Mouse (Mus musculus): ENCODE results near the gene Olfr1388. TPM values are rescaled to one million over a fixed set of nuclear protein-coding genes. Genes with fewer than 3 reads are reported as not detected.
"Not testable (repeated sequence)": the region's sequence is repeated elsewhere in the genome, so short reads cannot be mapped to it uniquely, and the experiment has no call there.

Gene Olfr1388
- 0.06 and 0.10 TPM in 2 replicates for polyA plus RNA-seq (2015; fragmentation: Nextera tagmentation; extraction: Ambion mirVana)

GRCm38 (mm10) chr11:49436411-49436810, at the start of gene Olfr1388:
Gene Olfr1388 (plus strand): TSS chr11:49436624.
- WGBS, result 27% methylated on average over 3 of the region's 3 CpGs
- ATAC-seq (ENCODE audit: borderline replicate concordance, extremely low read depth, low FRiP score, low TSS enrichment), result no peak
- no peak within 1 kb of the TSS for H3K4me2 ChIP-seq

GRCm38 (mm10) chr11:49392707-49393106, 43.7 kb upstream of the Olfr1388 start:
- not testable (repeated sequence) for H3K9ac ChIP-seq; H3K27me3 ChIP-seq; H3K4me3 ChIP-seq; H3K27ac ChIP-seq; H3K36me3 ChIP-seq; H3K4me2 ChIP-seq; ATAC-seq (ENCODE audit: borderline replicate concordance, extremely low read depth, low FRiP score, low TSS enrichment); H3K4me1 ChIP-seq; H3K9me3 ChIP-seq
- WGBS, result 64% methylated on average over 1 of the region's 1 CpGs

More at GRCm38 (mm10) chr11:49436411-49436810, at the start of gene Olfr1388:
- Histone ChIP-seq H3K9me3 (no peaks in the 10 kb centered on the region), H3K27me3 (no peaks in the 10 kb centered on the region), H3K36me3 (no peaks in the 10 kb centered on the region), H3K4me3 (no peak within 1 kb of the TSS), H3K27ac (no peak within 1 kb of the TSS), H3K9ac (no peak within 1 kb of the TSS), H3K4me1 (no peaks in the 10 kb centered on the region)

GRCm38 (mm10) chr11:49406784-49407183, 29.6 kb upstream of the Olfr1388 start:
- WGBS, result 65% methylated on average over 3 of the region's 3 CpGs
- H3K9me3 ChIP-seq, result no peaks in the 10 kb centered on the region
- H3K4me1 ChIP-seq, result no peaks in the 10 kb centered on the region
- no peak overlapping the region for H3K4me2 ChIP-seq
- no peak overlapping the region for H3K9ac ChIP-seq
- H3K27ac ChIP-seq, result no peak overlapping the region
- H3K36me3 ChIP-seq, result no peaks in the 10 kb centered on the region
- no peaks in the 10 kb centered on the region for H3K27me3 ChIP-seq
- H3K4me3 ChIP-seq, result no peak overlapping the region
- ATAC-seq (ENCODE audit: borderline replicate concordance, extremely low read depth, low FRiP score, low TSS enrichment), result no peak

GRCm38 (mm10) chr11:49410540-49410939, 25.9 kb upstream of the Olfr1388 start:
- no peak overlapping the region for H3K9ac ChIP-seq
- H3K27me3 ChIP-seq, result no peaks in the 10 kb centered on the region
- no peaks in the 10 kb centered on the region for H3K36me3 ChIP-seq
- H3K9me3 ChIP-seq, result no peaks in the 10 kb centered on the region
- no peak for ATAC-seq (ENCODE audit: borderline replicate concordance, extremely low read depth, low FRiP score, low TSS enrichment)
- no peaks in the 10 kb centered on the region for H3K4me1 ChIP-seq
- WGBS, result 20% methylated on average over 1 of the region's 1 CpGs
- no peak overlapping the region for H3K4me3 ChIP-seq
- H3K27ac ChIP-seq, result no peak overlapping the region
- H3K4me2 ChIP-seq, result no peak overlapping the region

GRCm38 (mm10) chr11:49422767-49423166, 13.7 kb upstream of the Olfr1388 start, which contains the start of gene Olfr1389:
Gene Olfr1389 (plus strand): TSS chr11:49423067.
- H3K9ac ChIP-seq, result no peak within 1 kb of the TSS
- 79% methylated on average over 2 of the region's 2 CpGs for WGBS
- H3K4me2 ChIP-seq, result no peak within 1 kb of the TSS
- no peaks in the 10 kb centered on the region for H3K27me3 ChIP-seq
- H3K36me3 ChIP-seq, result no peaks in the 10 kb centered on the region
- no peak for ATAC-seq (ENCODE audit: borderline replicate concordance, extremely low read depth, low FRiP score, low TSS enrichment)
- no peaks in the 10 kb centered on the region for H3K9me3 ChIP-seq
- H3K4me1 ChIP-seq, result no peaks in the 10 kb centered on the region
- H3K27ac ChIP-seq, result no peak within 1 kb of the TSS
- H3K4me3 ChIP-seq, result no peak within 1 kb of the TSS

- Histone ChIP-seq H3K27me3 (no peaks in the 10 kb centered on the region), H3K9me3 (no peaks in the 10 kb centered on the region), H3K4me1 (no peaks in the 10 kb centered on the region), H3K27ac (no peak overlapping the region), H3K4me3 (no peak overlapping the region), H3K36me3 (no peaks in the 10 kb centered on the region), H3K9ac (no peak overlapping the region), H3K4me2 (no peak overlapping the region)
- no peak for ATAC-seq (ENCODE audit: borderline replicate concordance, extremely low read depth, low FRiP score, low TSS enrichment)
- 90% methylated on average over 1 of the region's 1 CpGs for WGBS
Observed at GRCm38 (mm10) chr11:49425257-49425927, 11.0 kb upstream of the Olfr1388 start.

GRCm38 (mm10) chr11:49429641-49430040, 6.8 kb upstream of the Olfr1388 start:
- WGBS, result 74% methylated on average over 2 of the region's 2 CpGs

GRCm38 (mm10) chr11:49455043-49455442, 18.6 kb downstream of the Olfr1388 start, which contains the start of gene Olfr1387:
Gene Olfr1387 (plus strand): TSS chr11:49455343.
- WGBS, result 64% methylated on average over 1 of the region's 1 CpGs
- no peak within 1 kb of the TSS for H3K4me3 ChIP-seq
- H3K4me1 ChIP-seq, result no peaks in the 10 kb centered on the region
- H3K4me2 ChIP-seq, result no peak within 1 kb of the TSS
- no peak within 1 kb of the TSS for H3K27ac ChIP-seq
- H3K9ac ChIP-seq, result no peak within 1 kb of the TSS
- H3K9me3 ChIP-seq, result no peaks in the 10 kb centered on the region
- no peaks in the 10 kb centered on the region for H3K27me3 ChIP-seq
- no peak for ATAC-seq (ENCODE audit: borderline replicate concordance, extremely low read depth, low FRiP score, low TSS enrichment)
- no peaks in the 10 kb centered on the region for H3K36me3 ChIP-seq

More at GRCm38 (mm10) chr11:49429641-49430040, 6.8 kb upstream of the Olfr1388 start:
- no peaks in the 10 kb centered on the region for H3K36me3 ChIP-seq
- H3K4me1 ChIP-seq, result no peaks in the 10 kb centered on the region
- no peaks in the 10 kb centered on the region for H3K9me3 ChIP-seq
- H3K4me2 ChIP-seq, result no peak overlapping the region
- no peak overlapping the region for H3K27ac ChIP-seq
- H3K9ac ChIP-seq, result no peak overlapping the region
- H3K4me3 ChIP-seq, result no peak overlapping the region
- ATAC-seq (ENCODE audit: borderline replicate concordance, extremely low read depth, low FRiP score, low TSS enrichment), result no peak
- H3K27me3 ChIP-seq, result no peaks in the 10 kb centered on the region

GRCm38 (mm10) chr11:49464746-49465145, 28.3 kb downstream of the Olfr1388 start, which contains the start of gene Olfr1386:
Gene Olfr1386 (plus strand): TSS chr11:49465046.
- 83% methylated on average over 3 of the region's 3 CpGs for WGBS
- ATAC-seq (ENCODE audit: borderline replicate concordance, extremely low read depth, low FRiP score, low TSS enrichment), result not testable (repeated sequence)

GRCm38 (mm10) chr11:49485973-49486372, 49.5 kb downstream of the Olfr1388 start:
- WGBS, result 32% methylated on average over 4 of the region's 4 CpGs
- H3K4me2 ChIP-seq, result no peak overlapping the region
- no peaks in the 10 kb centered on the region for H3K4me1 ChIP-seq
- no peak for ATAC-seq (ENCODE audit: borderline replicate concordance, extremely low read depth, low FRiP score, low TSS enrichment)
- no peak overlapping the region for H3K9ac ChIP-seq
- H3K36me3 ChIP-seq, result no peaks in the 10 kb centered on the region
- no peak overlapping the region for H3K4me3 ChIP-seq
- H3K27me3 ChIP-seq, result no peaks in the 10 kb centered on the region
- H3K27ac ChIP-seq, result no peak overlapping the region
- no peaks in the 10 kb centered on the region for H3K9me3 ChIP-seq

More at GRCm38 (mm10) chr11:49464746-49465145, 28.3 kb downstream of the Olfr1388 start, which contains the start of gene Olfr1386:
- not testable (repeated sequence) for H3K27ac ChIP-seq, H3K4me2 ChIP-seq, H3K9ac ChIP-seq, H3K27me3 ChIP-seq, H3K4me1 ChIP-seq, H3K9me3 ChIP-seq, H3K4me3 ChIP-seq, H3K36me3 ChIP-seq

- H3K9ac ChIP-seq; H3K27me3 ChIP-seq; ATAC-seq (ENCODE audit: borderline replicate concordance, extremely low read depth, low FRiP score, low TSS enrichment); H3K36me3 ChIP-seq; H3K4me2 ChIP-seq; H3K4me3 ChIP-seq; H3K4me1 ChIP-seq; H3K9me3 ChIP-seq; H3K27ac ChIP-seq: not testable (repeated sequence)
- 67% methylated on average over 1 of the region's 1 CpGs for WGBS
Observed at GRCm38 (mm10) chr11:49488770-49489169, 52.3 kb downstream of the Olfr1388 start, which contains the start of gene Olfr1385. Gene Olfr1385 (plus strand): TSS chr11:49489070.
